Mouse (Mus musculus): ENCODE data around the gene Sox5. TPM values are rescaled to one million over a fixed set of nuclear protein-coding genes. Genes with fewer than 3 reads are reported as not detected.

The Sox5 gene
- total and polyA plus RNA-seq, 2 experiments from 2014 or later = 2.1 to 3.2 TPM

GRCm38 (mm10) chr6:144168696-144169476 is 612.9 kb downstream of the Sox5 start:
- DNase-seq (ENCODE audit: low spot score) (no peak), ATAC-seq (ENCODE audit: insufficient read depth, low read depth) (no peak)
- 77% methylated on average over 12 of the region's 12 CpGs for WGBS
- Histone ChIP-seq H3K27me3 (ENCODE audit: control insufficient read depth, insufficient read depth, low read length) (no peaks in the 10 kb centered on the region), H3K4me1 (ENCODE audit: control insufficient read depth, insufficient read depth) (no peaks in the 10 kb centered on the region), H3K36me3 (replicated peaks; ENCODE audit: control insufficient read depth, insufficient read depth, low read length) (no peaks in the 10 kb centered on the region), H3K27ac (ENCODE audit: low read depth) (no peak overlapping the region), H3K4me2 (ENCODE audit: low read depth, low read length) (no peak overlapping the region), H3K4me3 (ENCODE audit: low read depth, low read length) (no peak overlapping the region), H3K9ac (replicated peaks; ENCODE audit: low read depth, low read length) (no peak overlapping the region), H3K9me3 (replicated peaks; ENCODE audit: control insufficient read depth, low read length) (no peaks in the 10 kb centered on the region)
- no peak for TF ChIP-seq CTCF (IDR thresholded peaks at IDR 0.05; ENCODE audit: low read depth)
- TF ChIP-seq EP300 (IDR thresholded peaks at IDR 0.05; ENCODE audit: low read depth) = no peak

- WGBS = 96% methylated on average over 7 of the region's 7 CpGs
- Histone ChIP-seq H3K27ac (ENCODE audit: low read depth) (no peak overlapping the region), H3K4me2 (ENCODE audit: low read depth, low read length) (no peak overlapping the region)
Observed at GRCm38 (mm10) chr6:144167058-144167457, 614.7 kb downstream of the Sox5 start.

GRCm38 (mm10) chr6:144166651-144167050 is 615.1 kb downstream of the Sox5 start:
- 86% methylated on average over 8 of the region's 8 CpGs for WGBS
- H3K27ac ChIP-seq (ENCODE audit: low read depth) = peak overlapping the region; percentile 46; the same call in 1 of the 2 replicates
- no peaks in the 10 kb centered on the region for H3K9me3 ChIP-seq (replicated peaks; ENCODE audit: control insufficient read depth, low read length)
- no peak overlapping the region for H3K4me2 ChIP-seq (ENCODE audit: low read depth, low read length)
- no peaks in the 10 kb centered on the region for H3K27me3 ChIP-seq (ENCODE audit: control insufficient read depth, insufficient read depth, low read length)
- H3K4me3 ChIP-seq (ENCODE audit: low read depth, low read length) = no peak overlapping the region
- no peaks in the 10 kb centered on the region for H3K36me3 ChIP-seq (replicated peaks; ENCODE audit: control insufficient read depth, insufficient read depth, low read length)
- TF ChIP-seq CTCF (IDR thresholded peaks at IDR 0.05; ENCODE audit: low read depth) = no peak
- TF ChIP-seq EP300 (IDR thresholded peaks at IDR 0.05; ENCODE audit: low read depth) = no peak
- DNase-seq (ENCODE audit: low spot score) (no peak), ATAC-seq (ENCODE audit: insufficient read depth, low read depth) (no peak)
- no peaks in the 10 kb centered on the region for H3K4me1 ChIP-seq (ENCODE audit: control insufficient read depth, insufficient read depth)
- H3K9ac ChIP-seq (replicated peaks; ENCODE audit: low read depth, low read length) = no peak overlapping the region

More at GRCm38 (mm10) chr6:144167058-144167457, 614.7 kb downstream of the Sox5 start:
- H3K27me3 ChIP-seq (ENCODE audit: control insufficient read depth, insufficient read depth, low read length) = no peaks in the 10 kb centered on the region
- no peaks in the 10 kb centered on the region for H3K36me3 ChIP-seq (replicated peaks; ENCODE audit: control insufficient read depth, insufficient read depth, low read length)
- TF ChIP-seq CTCF (IDR thresholded peaks at IDR 0.05; ENCODE audit: low read depth) (no peak), EP300 (IDR thresholded peaks at IDR 0.05; ENCODE audit: low read depth) (no peak)
- H3K4me3 ChIP-seq (ENCODE audit: low read depth, low read length) = no peak overlapping the region
- no peaks in the 10 kb centered on the region for H3K9me3 ChIP-seq (replicated peaks; ENCODE audit: control insufficient read depth, low read length)
- H3K4me1 ChIP-seq (ENCODE audit: control insufficient read depth, insufficient read depth) = no peaks in the 10 kb centered on the region
- ATAC-seq (ENCODE audit: insufficient read depth, low read depth) (no peak), DNase-seq (ENCODE audit: low spot score) (no peak)
- H3K9ac ChIP-seq (replicated peaks; ENCODE audit: low read depth, low read length) = no peak overlapping the region

GRCm38 (mm10) chr6:144166104-144166503 is 615.7 kb downstream of the Sox5 start:
- H3K4me3 ChIP-seq (ENCODE audit: low read depth, low read length) = no peak overlapping the region
- H3K27ac ChIP-seq (ENCODE audit: low read depth) = no peak overlapping the region; the same call in 1 of the 2 replicates
- no peak for TF ChIP-seq EP300 (IDR thresholded peaks at IDR 0.05; ENCODE audit: low read depth)
- no peak for TF ChIP-seq CTCF (IDR thresholded peaks at IDR 0.05; ENCODE audit: low read depth)
- no peaks in the 10 kb centered on the region for H3K9me3 ChIP-seq (replicated peaks; ENCODE audit: control insufficient read depth, low read length)
- ATAC-seq (ENCODE audit: insufficient read depth, low read depth) (peak; percentile 47; the same call in 1 of the 2 replicates), DNase-seq (ENCODE audit: low spot score) (no peak)
- no peaks in the 10 kb centered on the region for H3K36me3 ChIP-seq (replicated peaks; ENCODE audit: control insufficient read depth, insufficient read depth, low read length)
- H3K9ac ChIP-seq (replicated peaks; ENCODE audit: low read depth, low read length) = no peak overlapping the region
- no peaks in the 10 kb centered on the region for H3K4me1 ChIP-seq (ENCODE audit: control insufficient read depth, insufficient read depth)
- WGBS = 42% methylated on average over 8 of the region's 8 CpGs
- H3K27me3 ChIP-seq (ENCODE audit: control insufficient read depth, insufficient read depth, low read length) = no peaks in the 10 kb centered on the region
- no peak overlapping the region for H3K4me2 ChIP-seq (ENCODE audit: low read depth, low read length)

GRCm38 (mm10) chr6:144163501-144163900 is 618.3 kb downstream of the Sox5 start:
- Histone ChIP-seq H3K4me2 (ENCODE audit: low read depth, low read length) (no peak overlapping the region), H3K36me3 (replicated peaks; ENCODE audit: control insufficient read depth, insufficient read depth, low read length) (no peaks in the 10 kb centered on the region), H3K27ac (ENCODE audit: low read depth) (no peak overlapping the region), H3K27me3 (ENCODE audit: control insufficient read depth, insufficient read depth, low read length) (no peaks in the 10 kb centered on the region), H3K9me3 (replicated peaks; ENCODE audit: control insufficient read depth, low read length) (no peaks in the 10 kb centered on the region), H3K9ac (replicated peaks; ENCODE audit: low read depth, low read length) (no peak overlapping the region), H3K4me1 (ENCODE audit: control insufficient read depth, insufficient read depth) (no peaks in the 10 kb centered on the region), H3K4me3 (ENCODE audit: low read depth, low read length) (no peak overlapping the region)
- no peak for TF ChIP-seq EP300 (IDR thresholded peaks at IDR 0.05; ENCODE audit: low read depth)
- no peak for TF ChIP-seq CTCF (IDR thresholded peaks at IDR 0.05; ENCODE audit: low read depth)
- no peak for ATAC-seq (ENCODE audit: insufficient read depth, low read depth)
- no peak for DNase-seq (ENCODE audit: low spot score)
- WGBS = 79% methylated on average over 9 of the region's 9 CpGs

All from heart, postnatal 0 days (tissue).